Comparison of ENCODE assay signal across 10 mouse cellular contexts in the genomic region with DNA sequence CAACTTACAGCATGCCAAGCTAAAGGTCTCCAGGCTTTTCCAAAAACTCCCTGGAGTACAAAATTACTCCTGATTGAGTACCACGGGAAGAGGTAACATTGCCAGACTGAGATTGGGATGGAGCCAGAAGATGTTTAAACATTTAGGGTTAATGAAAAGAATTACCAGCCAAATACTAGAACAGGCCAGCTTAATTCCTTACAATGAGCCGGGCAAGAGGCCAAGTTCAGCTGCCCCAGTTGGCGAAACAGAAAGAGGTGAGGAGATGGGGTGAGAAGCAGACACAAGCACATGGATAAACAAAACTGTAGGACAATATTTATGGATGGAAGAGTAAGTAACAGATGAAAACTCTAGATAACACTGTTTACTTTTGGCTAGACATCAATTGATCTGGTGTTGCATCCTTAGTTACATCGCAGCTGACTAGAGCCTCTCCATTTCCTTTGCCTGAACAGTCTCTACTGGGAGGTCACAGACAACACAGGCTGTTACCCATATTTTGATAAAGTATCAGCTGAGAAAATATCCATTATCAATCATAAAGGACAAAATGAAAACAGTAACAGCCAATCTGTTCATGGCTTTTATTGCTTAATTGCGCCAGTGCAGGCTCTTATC.
A peak's percentile ranks its signal among the peaks of the same experiment; 100 is the strongest.
DNase-seq lines count a peak whose midpoint lies in the region; ATAC-seq and TF ChIP-seq lines count a peak whose summit lies in the region.
"Had no signal": no experiment of that assay in that cellular context is flagged by ENCODE, and none has a peak within 500 bp of the region (broad histone marks: within the 10 kb centered on the region; RNA-seq: fewer than 3 reads in every experiment).

No protein-coding gene starts in this region.

- H3K4me3 ChIP-seq in embryonic facial prominence, embryonic 14.5 days (ENCODE audit: low read depth, low read length): no peak overlapping the region
- H3K4me3 ChIP-seq in embryonic facial prominence, embryonic 10.5 days: no peak overlapping the region
- H3K4me3 ChIP-seq in kidney, postnatal 0 days (replicated peaks; ENCODE audit: low read depth, low read length): no peak overlapping the region
- no peak overlapping the region for H3K4me3 ChIP-seq in lung, adult 2 months (replicated peaks; ENCODE audit: extremely low read depth, low read depth, low read length)
- H3K4me3 ChIP-seq in liver, postnatal 0 days (ENCODE audit: low read depth, low read length): no peak overlapping the region
- H3K4me3 ChIP-seq: limb, embryonic 12.5 days had no signal

- no peaks in the 10 kb centered on the region for H3K36me3 ChIP-seq in embryonic facial prominence, embryonic 14.5 days (ENCODE audit: control insufficient read depth, insufficient read depth, low read length)
- H3K36me3 ChIP-seq in embryonic facial prominence, embryonic 10.5 days (replicated peaks): no peaks in the 10 kb centered on the region
- H3K36me3 ChIP-seq in kidney, postnatal 0 days (ENCODE audit: insufficient read depth, low read length): no peaks in the 10 kb centered on the region
- no peaks in the 10 kb centered on the region for H3K36me3 ChIP-seq in liver, postnatal 0 days (replicated peaks; ENCODE audit: insufficient read depth, low read length)
- H3K36me3 ChIP-seq: limb, embryonic 12.5 days had no signal

- no peak overlapping the region for H3K4me2 ChIP-seq in embryonic facial prominence, embryonic 14.5 days (ENCODE audit: low read depth, low read length)
- H3K4me2 ChIP-seq in kidney, postnatal 0 days (ENCODE audit: low read length): no peak overlapping the region
- H3K4me2 ChIP-seq in liver, postnatal 0 days (ENCODE audit: low read depth, low read length): no peak overlapping the region
- H3K4me2 ChIP-seq: limb, embryonic 12.5 days had no signal

- WGBS in embryonic facial prominence, embryonic 14.5 days: 57% methylated on average over 5 of the region's 5 CpGs
- 86% methylated on average over 5 of the region's 5 CpGs for WGBS in embryonic facial prominence, embryonic 10.5 days
- 49% methylated on average over 5 of the region's 5 CpGs for WGBS in kidney, postnatal 0 days
- 29% methylated on average over 5 of the region's 5 CpGs for WGBS in lung, adult 2 months
- WGBS in liver, postnatal 0 days (ENCODE audit: insufficient replicate concordance): 66% methylated on average over 5 of the region's 5 CpGs

- no peaks in the 10 kb centered on the region for H3K9me3 ChIP-seq in embryonic facial prominence, embryonic 14.5 days (ENCODE audit: control insufficient read depth, low read length)
- no peaks in the 10 kb centered on the region for H3K9me3 ChIP-seq in embryonic facial prominence, embryonic 10.5 days
- no peaks in the 10 kb centered on the region for H3K9me3 ChIP-seq in kidney, postnatal 0 days (replicated peaks; ENCODE audit: low read length)
- H3K9me3 ChIP-seq in liver, postnatal 0 days (ENCODE audit: low read length): no peaks in the 10 kb centered on the region
- H3K9me3 ChIP-seq: limb, embryonic 12.5 days had no signal

- TF ChIP-seq EP300 in liver, postnatal 0 days (IDR thresholded peaks at IDR 0.05; ENCODE audit: low read depth): no peak

- ATAC-seq in embryonic facial prominence, embryonic 14.5 days (ENCODE audit: low read depth): no peak
- no peak for ATAC-seq in kidney, postnatal 0 days (replicated peaks; ENCODE audit: low FRiP score, low read depth)
- ATAC-seq in megakaryocyte progenitor cell, adult 5-6 weeks (replicated peaks; ENCODE audit: poor library complexity): no peak
- ATAC-seq in liver, postnatal 0 days: no peak

- H3K27ac ChIP-seq in embryonic facial prominence, embryonic 14.5 days (replicated peaks; ENCODE audit: low read depth, low read length): no peak overlapping the region
- H3K27ac ChIP-seq in embryonic facial prominence, embryonic 10.5 days (replicated peaks): no peak overlapping the region
- H3K27ac ChIP-seq in kidney, postnatal 0 days: no peak overlapping the region
- no peak overlapping the region for H3K27ac ChIP-seq in liver, postnatal 0 days (ENCODE audit: low read depth)
- H3K27ac ChIP-seq: limb, embryonic 12.5 days had no signal

- no peaks in the 10 kb centered on the region for H3K4me1 ChIP-seq in embryonic facial prominence, embryonic 14.5 days (ENCODE audit: control insufficient read depth, insufficient read depth, low read length)
- no peaks in the 10 kb centered on the region for H3K4me1 ChIP-seq in embryonic facial prominence, embryonic 10.5 days
- no peaks in the 10 kb centered on the region for H3K4me1 ChIP-seq in kidney, postnatal 0 days (replicated peaks; ENCODE audit: insufficient read depth, low read length)
- no peaks in the 10 kb centered on the region for H3K4me1 ChIP-seq in lung, adult 2 months (ENCODE audit: control insufficient read depth, insufficient read depth, low read length)
- H3K4me1 ChIP-seq in liver, postnatal 0 days (ENCODE audit: insufficient read depth): no peaks in the 10 kb centered on the region
- H3K4me1 ChIP-seq: limb, embryonic 12.5 days had no signal

- H3K9ac ChIP-seq in embryonic facial prominence, embryonic 14.5 days (ENCODE audit: low read depth, low read length): no peak overlapping the region
- H3K9ac ChIP-seq in kidney, postnatal 0 days (ENCODE audit: low read depth, low read length): no peak overlapping the region
- H3K9ac ChIP-seq in liver, postnatal 0 days (replicated peaks): no peak overlapping the region
- H3K9ac ChIP-seq: limb, embryonic 12.5 days had no signal

- TF ChIP-seq CTCF in kidney, postnatal 0 days (IDR thresholded peaks at IDR 0.05; ENCODE audit: low read depth): no peak
- no peak for TF ChIP-seq CTCF in brain, embryonic 14.5 days (IDR thresholded peaks at IDR 0.05; ENCODE audit: borderline replicate concordance, extremely low read depth, insufficient read depth, insufficient read length)
- no peak for TF ChIP-seq CTCF in lung, adult 2 months (IDR thresholded peaks at IDR 0.05; ENCODE audit: insufficient read depth, low read length)
- TF ChIP-seq CTCF in liver, postnatal 0 days (IDR thresholded peaks at IDR 0.05; ENCODE audit: low read depth): no peak

- no peak for TF ChIP-seq POLR2A in brain, embryonic 14.5 days (IDR thresholded peaks at IDR 0.05; ENCODE audit: borderline replicate concordance, extremely low read depth, insufficient read depth, insufficient read length, poor library complexity, severe bottlenecking)
- no peak for TF ChIP-seq POLR2A in lung, adult 2 months (IDR thresholded peaks at IDR 0.05; ENCODE audit: borderline replicate concordance, extremely low read depth, low read depth, low read length)

- peak; percentile 64 for DNase-seq in embryonic facial prominence, embryonic 14.5 days (ENCODE audit: low spot score)
- DNase-seq in embryonic facial prominence, embryonic 10.5 days (ENCODE audit: low spot score): no peak
- DNase-seq in kidney, postnatal 0 days (ENCODE audit: low spot score): peak; percentile 39
- no peak for DNase-seq in kidney, adult 11 months
- peak; percentile 90 for DNase-seq in brain, embryonic 14.5 days (ENCODE audit: low read depth)
- DNase-seq in lung, adult 2 months: peak; percentile 9
- no peak for DNase-seq in liver, postnatal 0 days
- DNase-seq: thymus, adult 18-20 months had no signal

- no peaks in the 10 kb centered on the region for H3K27me3 ChIP-seq in embryonic facial prominence, embryonic 14.5 days (replicated peaks; ENCODE audit: control insufficient read depth, insufficient read depth, low read length)
- no peaks in the 10 kb centered on the region for H3K27me3 ChIP-seq in embryonic facial prominence, embryonic 10.5 days (replicated peaks; ENCODE audit: low read depth, poor library complexity, severe bottlenecking)
- no peaks in the 10 kb centered on the region for H3K27me3 ChIP-seq in kidney, postnatal 0 days (ENCODE audit: insufficient read depth, low read length)
- no peaks in the 10 kb centered on the region for H3K27me3 ChIP-seq in liver, postnatal 0 days (ENCODE audit: insufficient read depth, low read length)
- H3K27me3 ChIP-seq: limb, embryonic 12.5 days had no signal

Comparison
In these comparisons a context has a peak if more than half of its experiments do, and no peak if none do; other contexts are left out.
1. DNase-seq: peak in embryonic facial prominence, embryonic 14.5 days (single experiment), kidney, postnatal 0 days (single experiment), brain, embryonic 14.5 days (single experiment) and lung, adult 2 months (single experiment); none in embryonic facial prominence, embryonic 10.5 days (single experiment), kidney, adult 11 months (single experiment) and liver, postnatal 0 days (single experiment).